Mouse (Mus musculus) lung, adult 2 months (tissue): ENCODE results near the gene Krtap10-10. TPM values are rescaled to one million over a fixed set of nuclear protein-coding genes. Genes with fewer than 3 reads are reported as not detected.
A peak's percentile ranks its signal among the peaks of the same experiment; 100 is the strongest.

Experiments
- DNase-seq: peaks from one replicate; pipeline ENCODE4 v3.0.0; 2022
- H3K4me1 ChIP-seq: fragments of 200-500 bp; 2 replicates; pipeline ENCODE4 v1.6.1; 2011; ENCODE audit warnings: low read length; ENCODE audit not compliant: control insufficient read depth, insufficient read depth
- H3K4me3 ChIP-seq: fragments of 200-500 bp; replicated peaks from 2 replicates; pipeline ENCODE3; 2011; ENCODE audit warnings: low read depth, mild to moderate bottlenecking, control low read depth, low read length; ENCODE audit errors: extremely low read depth
- CTCF ChIP-seq: fragments of 200-500 bp; IDR thresholded peaks from 2 replicates; pipeline ENCODE4 v1.5.1; 2011; ENCODE audit warnings: mild to moderate bottlenecking, low read length, control low read depth; ENCODE audit not compliant: insufficient read depth
- POLR2A ChIP-seq: fragments of 200-500 bp; IDR thresholded peaks from 2 replicates; pipeline ENCODE4 v1.6.1; 2011; ENCODE audit warnings: low read depth, mild to moderate bottlenecking, control low read depth, low read length, borderline replicate concordance; ENCODE audit errors: extremely low read depth
- WGBS: fragments of 180-500 bp; shearing (Covaris S2); methylation state at CpG from one replicate; pipeline ENCODE4 v1.1.7; 2018; 5-methylcytosine and 5-hydroxymethylcytosine counted together
- polyA plus RNA-seq: library from polyadenylated mRNA; depleted of rRNA; stranded (reverse); fragments of >200 nt; gene quantifications from 2 replicates; pipeline ENCODE4 v1.2.3, GENCODE M21; 2012; rRNA removed

Krtap10-10 gene
- polyA plus RNA-seq, 1 experiment, result not detected

DNA sequence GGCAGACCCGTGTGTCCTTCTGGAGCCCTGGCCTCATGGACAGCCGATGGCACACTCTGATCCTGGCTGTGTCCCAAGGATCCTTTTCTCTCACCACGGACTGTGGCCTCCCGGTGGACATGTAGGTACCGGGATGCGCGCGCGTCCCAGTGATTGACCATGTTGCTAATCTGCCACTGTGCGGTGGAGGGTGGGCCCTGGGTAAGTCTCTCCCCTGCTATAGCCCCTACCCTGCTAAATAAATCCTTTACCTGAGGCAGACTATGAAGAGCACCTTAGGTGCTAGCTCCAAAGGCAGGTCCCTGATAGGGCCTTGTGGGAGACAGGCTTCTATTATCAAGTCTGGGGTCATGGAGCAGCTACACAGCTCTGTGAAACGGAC is 29.0 kb downstream of the Krtap10-10 start:
- TF ChIP-seq POLR2A, result no peak
- TF ChIP-seq CTCF, result no peak
- DNase-seq, result no peak
- Histone ChIP-seq H3K4me3 (no peak overlapping the region), H3K4me1 (no peaks in the 10 kb centered on the region)
- WGBS, result 26% methylated on average over 11 of the region's 11 CpGs

GRCm38 (mm10) chr10:77867546-77867945 is 31.8 kb downstream of the Krtap10-10 start:
- WGBS, result 26% methylated on average over 1 of the region's 1 CpGs
- DNase-seq, result no peak
- H3K4me3 ChIP-seq, result no peak overlapping the region
- no peaks in the 10 kb centered on the region for H3K4me1 ChIP-seq
- TF ChIP-seq CTCF (no peak), POLR2A (no peak)

DNA sequence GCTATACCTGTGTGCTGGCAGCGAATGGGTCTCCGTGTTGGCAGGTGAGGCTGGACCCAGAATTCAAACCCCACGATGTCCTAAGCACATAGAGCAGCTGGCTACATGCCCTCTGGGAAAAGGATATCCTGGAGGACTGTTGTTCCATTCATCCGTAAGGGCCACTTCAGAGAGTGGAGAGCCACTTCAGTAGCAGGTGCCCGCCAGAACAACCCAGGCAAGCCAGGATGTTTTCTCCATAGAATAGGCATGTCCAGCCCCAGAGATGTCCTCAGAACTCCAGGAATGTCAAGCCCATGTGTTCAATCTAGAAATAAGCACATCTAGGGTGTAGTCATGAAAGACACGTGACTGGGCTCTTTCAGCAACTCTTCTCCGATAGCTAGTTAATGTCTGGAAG is 33.9 kb downstream of the Krtap10-10 start:
- no peak overlapping the region for H3K4me3 ChIP-seq
- 56% methylated on average over 7 of the region's 7 CpGs for WGBS
- no peak for TF ChIP-seq POLR2A
- no peak for TF ChIP-seq CTCF
- no peaks in the 10 kb centered on the region for H3K4me1 ChIP-seq
- DNase-seq, result peak; percentile 15

DNA sequence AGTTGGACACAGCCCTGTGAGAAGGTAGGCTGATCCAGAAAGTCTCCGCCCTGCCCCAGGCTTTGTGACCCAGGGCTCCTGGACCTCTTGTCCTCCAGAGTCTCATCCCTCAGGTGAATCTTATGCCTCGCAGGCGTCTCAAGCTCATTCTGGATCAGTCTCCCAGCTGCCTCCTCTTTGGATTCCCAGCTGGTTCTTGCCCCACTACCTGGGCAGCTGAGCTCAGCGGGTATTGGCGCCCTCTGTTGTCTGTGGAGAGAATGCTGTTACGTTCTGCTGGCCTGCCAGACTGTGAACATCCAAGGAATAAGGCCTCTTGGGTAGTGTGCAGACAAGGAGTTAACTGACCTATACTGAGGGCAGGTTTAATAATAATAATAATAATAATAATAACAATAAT is 43.2 kb downstream of the Krtap10-10 start:
- TF ChIP-seq POLR2A (no peak), CTCF (peak; percentile 47)
- no peak overlapping the region for H3K4me3 ChIP-seq
- 63% methylated on average over 6 of the region's 6 CpGs for WGBS
- DNase-seq, result peak; percentile 28
- no peaks in the 10 kb centered on the region for H3K4me1 ChIP-seq

DNA sequence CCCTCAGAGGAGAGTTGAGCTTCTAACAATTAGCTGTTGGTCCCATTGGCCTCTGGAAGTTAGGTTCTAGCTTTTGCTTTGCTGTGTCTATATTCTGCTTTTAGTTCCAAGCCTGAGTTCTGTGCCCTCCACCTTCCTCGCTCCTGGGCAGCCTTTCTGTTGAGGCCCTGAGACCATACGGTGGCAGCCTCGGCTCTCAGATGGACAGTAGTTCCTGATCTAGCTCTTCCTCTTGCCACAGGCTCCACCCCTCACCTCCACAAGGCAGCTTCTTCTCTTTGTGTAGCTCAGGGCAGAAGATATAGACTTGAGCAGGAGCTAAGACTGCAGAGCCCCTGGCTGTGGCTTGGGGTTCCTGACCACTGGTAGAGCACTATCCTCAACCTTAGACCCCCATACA is 44.6 kb downstream of the Krtap10-10 start:
- WGBS, result 52% methylated on average over 3 of the region's 3 CpGs
- no peak for DNase-seq
- H3K4me3 ChIP-seq, result no peak overlapping the region
- H3K4me1 ChIP-seq, result no peaks in the 10 kb centered on the region
- 0 out of 2 replicates have a peak, but pooled peaks have one; percentile 1 for TF ChIP-seq CTCF
- no peak for TF ChIP-seq POLR2A

DNA sequence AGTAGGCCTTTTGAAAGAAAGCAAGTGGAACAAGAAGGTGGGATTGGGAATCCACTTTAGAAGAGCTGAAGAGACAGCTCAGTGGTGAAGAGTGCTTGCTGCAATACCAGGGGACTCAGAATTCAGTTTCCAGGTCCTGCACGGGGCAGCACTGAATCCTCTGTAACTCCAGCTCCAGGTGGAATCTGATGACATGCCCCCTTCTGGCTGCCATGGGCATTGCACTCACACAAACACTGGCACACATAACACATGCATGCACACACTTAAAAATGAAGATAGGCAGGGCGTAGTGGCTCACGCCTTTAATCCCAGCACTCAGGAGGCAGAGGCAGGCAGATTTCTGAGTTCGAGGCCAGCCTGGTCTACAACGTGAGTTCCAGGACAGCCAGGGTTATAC is 46.8 kb downstream of the Krtap10-10 start:
- WGBS, result 83% methylated on average over 5 of the region's 5 CpGs
- no peaks in the 10 kb centered on the region for H3K4me1 ChIP-seq
- H3K4me3 ChIP-seq, result no peak overlapping the region
- TF ChIP-seq POLR2A, result no peak
- TF ChIP-seq CTCF, result 0 out of 2 replicates have a peak, but pooled peaks have one; percentile 9
- no peak for DNase-seq

- TF ChIP-seq POLR2A (no peak), CTCF (peak; percentile 39; the same call in 1 of the 2 replicates)
- no peak for DNase-seq
- no peak overlapping the region for H3K4me3 ChIP-seq
- WGBS, result 39% methylated on average over 12 of the region's 12 CpGs
- no peaks in the 10 kb centered on the region for H3K4me1 ChIP-seq
These were observed 50.4 kb downstream of the Krtap10-10 start for GRCm38 (mm10) chr10:77886007-77886747.

Other genes starting within 250 kb of the Krtap10-10 start
- gene Sumo3, start 229.8 kb upstream of the Krtap10-10 start, polyA plus RNA-seq, result 201 and 261 TPM in 2 replicates
- not detected in 2 replicates for gene Gm49325, start 229.8 kb upstream of the Krtap10-10 start, polyA plus RNA-seq
- gene Ube2g2, start 213.7 kb upstream of the Krtap10-10 start, polyA plus RNA-seq, result 41.6 and 54.2 TPM in 2 replicates
- gene Tspear, start 149.4 kb upstream of the Krtap10-10 start, polyA plus RNA-seq, result 0.06 and 0.43 TPM in 2 replicates
- not detected in 2 replicates for gene Gm19402, start 145.2 kb upstream of the Krtap10-10 start, polyA plus RNA-seq
- gene Gm9508, start 138.7 kb upstream of the Krtap10-10 start, polyA plus RNA-seq, result not detected in 2 replicates
- gene Gm10272, start 129.3 kb upstream of the Krtap10-10 start, polyA plus RNA-seq, result not detected in 2 replicates
- gene Gm10024, start 124.5 kb upstream of the Krtap10-10 start, polyA plus RNA-seq, result not detected in 2 replicates
- gene Gm10142, start 120.1 kb upstream of the Krtap10-10 start, polyA plus RNA-seq, result 1.4 TPM in 1 of 2 replicates, not detected in the other
- gene Krtap12-1, start 115.3 kb upstream of the Krtap10-10 start, polyA plus RNA-seq, result 0.86 TPM in 1 of 2 replicates, not detected in the other
- not detected in 2 replicates for gene Gm10100, start 109.5 kb upstream of the Krtap10-10 start, polyA plus RNA-seq
- not detected in 2 replicates for gene Gm18596, start 93.3 kb upstream of the Krtap10-10 start, polyA plus RNA-seq
- gene Gm9736, start 84.6 kb upstream of the Krtap10-10 start, polyA plus RNA-seq, result not detected in 2 replicates
- not detected in 2 replicates for gene Gm3233, start 76.3 kb upstream of the Krtap10-10 start, polyA plus RNA-seq
- not detected in 2 replicates for gene Gm3238, start 64.6 kb upstream of the Krtap10-10 start, polyA plus RNA-seq
- not detected in 2 replicates for gene Gm7138, start 59.0 kb upstream of the Krtap10-10 start, polyA plus RNA-seq
- gene Gm3250, start 53.4 kb upstream of the Krtap10-10 start, polyA plus RNA-seq, result not detected in 2 replicates
- not detected in 2 replicates for gene Gm7137, start 47.7 kb upstream of the Krtap10-10 start, polyA plus RNA-seq
- gene Gm9639, start 40.9 kb upstream of the Krtap10-10 start, polyA plus RNA-seq, result not detected in 2 replicates
- not detected in 2 replicates for gene Gm19668, start 36.8 kb upstream of the Krtap10-10 start, polyA plus RNA-seq
- gene Gm9507, start 24.1 kb upstream of the Krtap10-10 start, polyA plus RNA-seq, result not detected in 2 replicates
- not detected in 2 replicates for gene Gm2696, start 21.3 kb upstream of the Krtap10-10 start, polyA plus RNA-seq
- gene Krtap10-4, start 8.9 kb upstream of the Krtap10-10 start, polyA plus RNA-seq, result not detected in 2 replicates
- gene Gm36176, start 10.9 kb downstream of the Krtap10-10 start, polyA plus RNA-seq, result not detected in 2 replicates
- gene Gm10318, start 16.9 kb downstream of the Krtap10-10 start, polyA plus RNA-seq, result not detected in 2 replicates
- gene Gm3285, start 26.0 kb downstream of the Krtap10-10 start, polyA plus RNA-seq, result not detected in 2 replicates
- gene Lrrc3, start 66.6 kb downstream of the Krtap10-10 start, polyA plus RNA-seq, result 0.77 and 0.93 TPM in 2 replicates
- 2.2 and 3.9 TPM in 2 replicates for gene Trpm2, start 134.6 kb downstream of the Krtap10-10 start, polyA plus RNA-seq
- 46.6 and 46.9 TPM in 2 replicates for gene 1810043G02Rik, start 142.6 kb downstream of the Krtap10-10 start, polyA plus RNA-seq
- 55.8 and 70.0 TPM in 2 replicates for gene Pfkl, start 174.1 kb downstream of the Krtap10-10 start, polyA plus RNA-seq
- gene Dnmt3l, start 206.0 kb downstream of the Krtap10-10 start, polyA plus RNA-seq, result 0.52 and 0.64 TPM in 2 replicates
- 0.09 and 0.16 TPM in 2 replicates for gene Aire, start 207.7 kb downstream of the Krtap10-10 start, polyA plus RNA-seq
- gene Icosl, start 233.4 kb downstream of the Krtap10-10 start, polyA plus RNA-seq, result 17.5 and 17.6 TPM in 2 replicates